Mouse (Mus musculus) neural tube, embryonic 14.5 days (tissue): ENCODE results near the gene Pbld2. TPM values are rescaled to one million over a fixed set of nuclear protein-coding genes. Genes with fewer than 3 reads are reported as not detected.

ENCODE experiments used
- ATAC-seq: fragments of 200-750 bp; cut with Nextera tagmentation; 2 replicates; pipeline ENCODE4 v1.8.0; 2017; ENCODE audit warnings: low read depth, mild to moderate bottlenecking, moderate TSS enrichment, moderate library complexity
- H3K27ac ChIP-seq: fragments of 300-500 bp; sonication (generic); 2 replicates; pipeline ENCODE4 v1.5.1; 2014; ENCODE audit warnings: low read depth, mild to moderate bottlenecking, control low read depth, low read length, moderate library complexity, mixed read lengths
- H3K27me3 ChIP-seq: fragments of 300-500 bp; sonication (generic); 2 replicates; pipeline ENCODE4 v1.6.1; 2014; ENCODE audit warnings: low read length; ENCODE audit not compliant: control insufficient read depth, insufficient read depth
- H3K36me3 ChIP-seq: fragments of 300-500 bp; sonication (generic); 2 replicates; pipeline ENCODE4 v1.6.1; 2014; ENCODE audit warnings: low read length, mixed read lengths; ENCODE audit not compliant: control insufficient read depth, insufficient read depth
- H3K4me1 ChIP-seq: fragments of 300-500 bp; sonication (generic); 2 replicates; pipeline ENCODE4 v1.6.1; 2014; ENCODE audit warnings: low read length; ENCODE audit not compliant: control insufficient read depth, insufficient read depth
- H3K4me2 ChIP-seq: fragments of 300-500 bp; sonication (generic); 2 replicates; pipeline ENCODE4 v1.6.1; 2014; ENCODE audit warnings: mild to moderate bottlenecking, low read depth, low read length, control low read depth
- H3K4me3 ChIP-seq: fragments of 300-500 bp; sonication (generic); 2 replicates; pipeline ENCODE4 v1.5.1; 2014; ENCODE audit warnings: low read depth, low read length, control low read depth, mixed read lengths
- H3K9ac ChIP-seq: fragments of 300-500 bp; sonication (generic); replicated peaks from 2 replicates; pipeline ENCODE4 v1.6.1; 2014; ENCODE audit warnings: low read depth, mild to moderate bottlenecking, control low read depth, low read length, mixed read lengths
- H3K9me3 ChIP-seq: fragments of 300-500 bp; sonication (generic); 2 replicates; pipeline ENCODE4 v1.6.1; 2016; ENCODE audit warnings: low read length; ENCODE audit not compliant: control insufficient read depth
- WGBS: fragments of 180-500 bp; shearing (Covaris S2); extraction: QIAGEN DNeasy Blood & Tissue Kit; methylation state at CpG from one replicate; pipeline ENCODE4 v1.1.7; 2014; 5-methylcytosine and 5-hydroxymethylcytosine counted together
- polyA plus RNA-seq: library from polyadenylated mRNA; unstranded; fragments of >200 nt; fragmentation: Nextera tagmentation; extraction: Ambion mirVana; gene quantifications from 2 replicates; pipeline ENCODE4 v1.2.1, GENCODE M21; 2014

Pbld2 gene
- polyA plus RNA-seq, 1 experiment from 2014 or later = 0.70 TPM

GRCm38 (mm10) chr10:63061266-63061665, 37.2 kb downstream of the Pbld2 start:
- H3K27me3 ChIP-seq = no peaks in the 10 kb centered on the region
- H3K36me3 ChIP-seq = no peaks in the 10 kb centered on the region
- WGBS = 76% methylated on average over 12 of the region's 12 CpGs
- H3K9me3 ChIP-seq = no peaks in the 10 kb centered on the region
- H3K4me1 ChIP-seq = no peaks in the 10 kb centered on the region
- H3K27ac ChIP-seq = no peak overlapping the region
- ATAC-seq = no peak
- H3K9ac ChIP-seq = no peak overlapping the region
- H3K4me2 ChIP-seq = no peak overlapping the region
- no peak overlapping the region for H3K4me3 ChIP-seq

- no peak overlapping the region for H3K4me3 ChIP-seq
- H3K27ac ChIP-seq = no peak overlapping the region
- no peaks in the 10 kb centered on the region for H3K4me1 ChIP-seq
- no peak for ATAC-seq
- H3K9me3 ChIP-seq = no peaks in the 10 kb centered on the region
- no peaks in the 10 kb centered on the region for H3K27me3 ChIP-seq
- 92% methylated on average over 5 of the region's 5 CpGs for WGBS
- H3K4me2 ChIP-seq = no peak overlapping the region
- H3K9ac ChIP-seq = no peak overlapping the region
- no peaks in the 10 kb centered on the region for H3K36me3 ChIP-seq
Measured at GRCm38 (mm10) chr10:63062696-63063095, 38.6 kb downstream of the Pbld2 start.

DNA sequence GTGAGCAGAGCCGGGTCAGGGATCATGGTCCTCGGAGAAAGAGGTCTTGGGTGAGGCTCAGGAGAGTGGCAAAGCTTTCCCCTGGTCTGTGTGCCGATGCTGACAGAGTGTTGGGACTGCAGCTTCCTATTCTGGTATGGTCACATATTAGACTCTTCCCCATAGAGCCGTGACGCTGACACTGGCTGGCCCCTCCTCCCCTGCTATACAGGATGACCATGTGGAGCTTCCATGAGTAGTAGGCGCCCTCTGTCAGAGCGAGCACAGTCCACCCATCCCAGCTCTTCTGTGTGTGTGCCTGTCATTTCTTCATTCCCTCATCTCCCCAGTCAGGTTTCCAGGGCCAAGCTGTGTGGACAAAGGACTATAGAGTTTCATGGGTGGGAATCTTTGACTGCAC, 39.2 kb downstream of the Pbld2 start:
- H3K4me1 ChIP-seq = no peaks in the 10 kb centered on the region
- no peak overlapping the region for H3K4me2 ChIP-seq
- ATAC-seq = no peak
- H3K9ac ChIP-seq = no peak overlapping the region
- H3K36me3 ChIP-seq = no peaks in the 10 kb centered on the region
- H3K4me3 ChIP-seq = no peak overlapping the region
- WGBS = 66% methylated on average over 7 of the region's 7 CpGs
- H3K27me3 ChIP-seq = no peaks in the 10 kb centered on the region
- H3K27ac ChIP-seq = no peak overlapping the region
- no peaks in the 10 kb centered on the region for H3K9me3 ChIP-seq

- 88% methylated on average over 9 of the region's 9 CpGs for WGBS
- ATAC-seq = no peak
- no peak overlapping the region for H3K4me2 ChIP-seq
- no peaks in the 10 kb centered on the region for H3K27me3 ChIP-seq
- no peaks in the 10 kb centered on the region for H3K4me1 ChIP-seq
- H3K9me3 ChIP-seq = no peaks in the 10 kb centered on the region
- no peak overlapping the region for H3K9ac ChIP-seq
- H3K27ac ChIP-seq = no peak overlapping the region
- no peak overlapping the region for H3K4me3 ChIP-seq
- H3K36me3 ChIP-seq = no peaks in the 10 kb centered on the region
Measured at GRCm38 (mm10) chr10:63064516-63064915, 40.4 kb downstream of the Pbld2 start.

DNA sequence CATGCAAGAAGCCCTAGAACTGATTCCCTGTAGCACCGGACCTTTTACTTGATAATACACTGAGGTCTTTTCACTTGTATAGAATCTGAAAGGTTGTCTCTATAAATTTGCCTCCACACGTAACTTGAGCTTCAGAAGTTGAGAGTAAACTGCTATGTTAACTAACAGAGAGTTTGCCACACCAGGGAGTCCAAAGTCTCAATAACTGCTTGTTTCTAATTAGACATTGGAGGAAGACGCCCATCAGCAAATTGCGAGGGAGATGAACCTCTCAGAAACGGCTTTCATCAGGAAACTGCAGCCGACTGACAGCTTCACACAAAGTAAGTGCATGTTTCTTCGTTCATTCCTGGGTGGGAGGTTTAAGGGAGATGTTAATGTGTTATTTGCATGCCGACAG, 41.4 kb downstream of the Pbld2 start:
- 56% methylated on average over 8 of the region's 8 CpGs for WGBS
- Histone ChIP-seq H3K9ac (no peak overlapping the region), H3K4me1 (no peaks in the 10 kb centered on the region), H3K27ac (no peak overlapping the region), H3K36me3 (no peaks in the 10 kb centered on the region), H3K9me3 (no peaks in the 10 kb centered on the region), H3K27me3 (no peaks in the 10 kb centered on the region), H3K4me3 (no peak overlapping the region), H3K4me2 (no peak overlapping the region)
- ATAC-seq = no peak

- WGBS = 5% methylated on average over 5 of the region's 5 CpGs
- H3K4me1 ChIP-seq = no peaks in the 10 kb centered on the region
- H3K27ac ChIP-seq = no peak overlapping the region
- no peak overlapping the region for H3K4me2 ChIP-seq
- no peak overlapping the region for H3K9ac ChIP-seq
- peak; percentile 90 for ATAC-seq
- H3K9me3 ChIP-seq = no peaks in the 10 kb centered on the region
- H3K27me3 ChIP-seq = no peaks in the 10 kb centered on the region
- H3K4me3 ChIP-seq = no peak overlapping the region
- H3K36me3 ChIP-seq = no peaks in the 10 kb centered on the region
Measured at GRCm38 (mm10) chr10:63065988-63066387, 41.9 kb downstream of the Pbld2 start.

DNA sequence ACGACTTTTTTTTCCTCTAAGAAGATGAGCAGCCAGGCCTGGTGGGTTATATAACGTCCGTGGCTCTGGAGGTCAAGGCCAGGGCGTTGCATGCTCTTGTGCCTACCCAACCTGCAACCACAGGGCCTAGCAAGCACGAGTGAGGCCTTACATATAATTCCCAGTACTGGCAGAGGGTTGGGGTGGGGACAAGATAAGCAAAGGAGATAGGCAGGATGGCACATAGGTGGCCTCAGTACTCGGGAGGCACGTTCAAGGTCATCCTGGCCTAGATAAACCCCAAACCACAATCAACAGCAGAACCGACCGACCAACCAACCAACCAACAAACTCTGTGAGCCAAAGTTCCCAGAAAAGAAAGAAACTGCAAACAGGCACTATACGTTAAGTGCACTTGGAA, 62.2 kb downstream of the Pbld2 start:
- Histone ChIP-seq H3K9me3 (no peaks in the 10 kb centered on the region), H3K36me3 (no peaks in the 10 kb centered on the region), H3K4me1 (peaks cover 9% of the 10 kb centered on the region; the same call in 1 of the 2 replicates), H3K27ac (no peak overlapping the region), H3K27me3 (no peaks in the 10 kb centered on the region), H3K9ac (no peak overlapping the region), H3K4me2 (no peak overlapping the region), H3K4me3 (no peak overlapping the region)
- WGBS = 81% methylated on average over 10 of the region's 10 CpGs
- ATAC-seq = no peak

DNA sequence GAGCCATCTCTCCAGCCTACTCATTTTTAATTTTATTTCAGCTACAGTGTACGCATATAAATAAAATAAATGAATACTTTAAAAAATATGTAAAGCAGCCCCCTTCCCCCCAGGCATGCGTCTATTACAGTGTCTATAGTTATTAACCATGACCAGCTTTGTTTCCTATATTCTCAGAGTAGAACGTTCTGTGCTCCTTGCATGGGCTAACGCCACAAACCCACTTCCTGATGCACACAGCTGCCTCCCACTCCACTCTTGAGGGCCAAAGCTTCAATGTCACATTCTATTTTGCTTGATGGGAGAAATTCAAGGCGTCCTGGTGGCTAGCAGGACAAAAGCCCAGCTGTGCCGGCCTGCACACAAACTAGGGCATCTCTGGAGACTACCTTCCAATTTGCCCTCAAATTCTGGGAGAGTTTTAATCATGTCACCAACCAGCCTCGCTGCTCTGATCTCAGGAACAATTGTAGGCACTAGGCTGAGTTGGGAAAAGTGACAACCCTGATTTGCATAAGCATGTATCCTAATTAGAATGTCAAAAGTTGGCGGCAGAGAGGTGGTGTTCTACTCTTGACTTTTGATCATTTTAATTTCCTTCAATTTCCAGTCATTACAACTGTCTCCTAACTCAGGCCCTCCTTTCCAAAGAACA, 65.1 kb downstream of the Pbld2 start:
- Histone ChIP-seq H3K4me2 (peak overlapping the region; percentile 50), H3K27ac (no peak overlapping the region), H3K36me3 (no peaks in the 10 kb centered on the region), H3K4me1 (peaks cover 9% of the 10 kb centered on the region; the same call in 1 of the 2 replicates), H3K27me3 (no peaks in the 10 kb centered on the region), H3K9me3 (no peaks in the 10 kb centered on the region), H3K9ac (0 out of 2 replicates have a peak overlapping the region, but pooled peaks have one; percentile 16), H3K4me3 (peak overlapping the region; percentile 23; the same call in 1 of the 2 replicates)
- ATAC-seq = no peak
- 29% methylated on average over 8 of the region's 8 CpGs for WGBS

DNA sequence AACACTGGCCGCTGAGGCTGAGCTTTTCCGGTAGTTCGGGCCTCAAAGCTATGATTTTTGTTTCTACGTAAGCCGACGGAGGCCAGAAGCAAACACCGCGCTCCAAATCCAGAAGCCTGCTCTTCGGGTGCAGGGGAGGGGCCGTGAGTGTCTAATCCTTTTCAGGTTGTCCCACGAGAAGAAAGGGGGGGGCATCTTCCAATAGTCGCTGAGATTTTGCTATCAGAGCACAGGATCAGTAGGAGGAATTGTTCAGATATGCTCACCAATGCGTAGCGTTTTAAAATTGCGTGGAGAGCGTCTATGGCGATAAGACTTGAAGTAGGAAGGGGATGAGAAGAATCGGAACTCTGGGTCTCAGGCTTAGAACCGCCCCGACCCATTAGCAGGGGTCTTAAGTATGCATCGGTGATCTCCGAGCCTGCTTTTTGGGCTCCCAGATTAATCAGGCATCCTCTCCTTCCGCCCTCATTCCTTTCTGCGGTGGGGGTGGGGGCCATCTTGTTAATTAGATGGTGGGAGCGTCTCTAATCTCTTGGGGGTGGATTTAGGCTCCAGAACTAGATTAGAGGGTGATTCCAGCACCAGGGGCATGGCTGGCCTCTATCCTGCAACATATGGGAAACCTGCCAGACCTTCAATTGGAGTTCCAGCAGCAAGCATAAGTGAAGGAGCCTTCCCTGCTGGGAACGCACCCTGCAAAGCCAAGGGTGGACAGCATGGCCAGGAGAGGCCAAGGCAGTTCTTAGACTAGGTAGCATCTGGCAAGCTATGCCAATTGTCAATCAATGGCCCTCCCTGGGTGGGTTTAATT, 65.8 kb downstream of the Pbld2 start:
- no peaks in the 10 kb centered on the region for H3K36me3 ChIP-seq
- no peak for ATAC-seq
- 4% methylated on average over 26 of the region's 26 CpGs for WGBS

More for the DNA sequence above, 65.8 kb downstream of the Pbld2 start:
- no peak overlapping the region for H3K27ac ChIP-seq
- peak overlapping the region; percentile 23 for H3K4me3 ChIP-seq
- peaks cover 9% of the 10 kb centered on the region; the same call in 1 of the 2 replicates for H3K4me1 ChIP-seq
- H3K9me3 ChIP-seq = no peaks in the 10 kb centered on the region
- H3K9ac ChIP-seq = 0 out of 2 replicates have a peak overlapping the region, but pooled peaks have one; percentile 16
- H3K27me3 ChIP-seq = no peaks in the 10 kb centered on the region
- peak overlapping the region; percentile 50 for H3K4me2 ChIP-seq
